Mouse (Mus musculus): ENCODE data around the gene Gtsf1l. TPM values are rescaled to one million over a fixed set of nuclear protein-coding genes. Genes with fewer than 3 reads are reported as not detected.
A peak's percentile ranks its signal among the peaks of the same experiment; 100 is the strongest.

Gene Gtsf1l
- polyA plus RNA-seq, 1 experiment from 2014 or later: not detected

- H3K27ac ChIP-seq: no peak overlapping the region
- no peak overlapping the region for H3K9ac ChIP-seq (ENCODE audit: low read depth, low read length)
- 86% methylated on average over 3 of the region's 3 CpGs for WGBS
Measured at GRCm38 (mm10) chr2:163121353-163121660, 33.7 kb upstream of the Gtsf1l start.

DNA sequence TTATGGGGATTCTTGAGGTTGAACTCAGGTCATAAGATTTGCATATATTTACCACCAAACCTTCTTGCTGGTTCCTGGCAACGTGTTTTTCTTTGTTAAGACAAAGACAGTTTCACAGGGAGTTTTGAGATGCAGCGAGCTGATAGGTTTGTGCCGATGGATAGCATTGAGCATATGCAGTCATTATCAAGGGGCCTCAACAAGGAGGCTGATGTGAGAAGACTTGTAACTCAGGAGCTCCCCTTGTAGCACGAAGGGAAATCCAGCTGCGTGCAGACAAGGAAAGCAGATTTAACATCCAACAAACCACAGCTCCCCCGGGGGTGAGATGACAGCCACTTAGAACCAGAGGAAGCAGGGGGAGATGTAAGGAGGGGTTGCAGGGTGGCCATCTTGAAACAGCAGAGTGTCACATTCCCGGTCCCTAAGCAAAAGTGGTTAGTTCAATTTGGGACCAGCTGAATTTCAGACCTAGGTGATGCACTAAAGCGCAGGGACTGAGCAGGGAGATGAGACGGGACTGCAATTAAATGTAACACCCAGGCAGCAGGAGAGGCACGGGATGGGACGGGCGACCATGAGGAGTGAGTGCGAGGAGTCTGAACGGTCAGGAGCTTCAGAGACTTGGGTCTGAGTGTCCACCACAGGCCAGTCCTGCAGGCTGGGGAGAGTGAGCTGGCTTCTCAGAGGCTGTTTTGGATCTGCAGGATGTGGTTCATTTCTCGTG is 33.1 kb upstream of the Gtsf1l start:
- H3K4me2 ChIP-seq (ENCODE audit: low read length): no peak overlapping the region
- H3K36me3 ChIP-seq (ENCODE audit: insufficient read depth, low read length): no peaks in the 10 kb centered on the region
- no peaks in the 10 kb centered on the region for H3K9me3 ChIP-seq (replicated peaks; ENCODE audit: low read length)
- DNase-seq (ENCODE audit: low spot score) (no peak), ATAC-seq (replicated peaks; ENCODE audit: low FRiP score, low read depth) (no peak)
- 65% methylated on average over 15 of the region's 15 CpGs for WGBS
- no peak overlapping the region for H3K27ac ChIP-seq
- H3K9ac ChIP-seq (ENCODE audit: low read depth, low read length): no peak overlapping the region
- TF ChIP-seq CTCF (IDR thresholded peaks at IDR 0.05; ENCODE audit: low read depth): no peak
- 0 out of 2 replicates have a peak, but pooled peaks cover 5% of the 10 kb centered on the region for H3K4me1 ChIP-seq (replicated peaks; ENCODE audit: insufficient read depth, low read length)
- no peak overlapping the region for H3K4me3 ChIP-seq (replicated peaks; ENCODE audit: low read depth, low read length)
- no peaks in the 10 kb centered on the region for H3K27me3 ChIP-seq (ENCODE audit: insufficient read depth, low read length)

More at GRCm38 (mm10) chr2:163121353-163121660, 33.7 kb upstream of the Gtsf1l start:
- Histone ChIP-seq H3K9me3 (replicated peaks; ENCODE audit: low read length) (no peaks in the 10 kb centered on the region), H3K4me2 (ENCODE audit: low read length) (no peak overlapping the region), H3K4me3 (replicated peaks; ENCODE audit: low read depth, low read length) (no peak overlapping the region), H3K27me3 (ENCODE audit: insufficient read depth, low read length) (no peaks in the 10 kb centered on the region), H3K4me1 (replicated peaks; ENCODE audit: insufficient read depth, low read length) (0 out of 2 replicates have a peak, but pooled peaks cover 5% of the 10 kb centered on the region), H3K36me3 (ENCODE audit: insufficient read depth, low read length) (no peaks in the 10 kb centered on the region)
- ATAC-seq (replicated peaks; ENCODE audit: low FRiP score, low read depth): no peak
- no peak for TF ChIP-seq CTCF (IDR thresholded peaks at IDR 0.05; ENCODE audit: low read depth)
- no peak for DNase-seq (ENCODE audit: low spot score)

GRCm38 (mm10) chr2:163111413-163112201 is 24.0 kb upstream of the Gtsf1l start:
- no peak overlapping the region for H3K4me3 ChIP-seq (replicated peaks; ENCODE audit: low read depth, low read length)
- H3K9me3 ChIP-seq (replicated peaks; ENCODE audit: low read length): no peaks in the 10 kb centered on the region
- no peak overlapping the region for H3K4me2 ChIP-seq (ENCODE audit: low read length)
- 65% methylated on average over 16 of the region's 16 CpGs for WGBS
- no peaks in the 10 kb centered on the region for H3K4me1 ChIP-seq (replicated peaks; ENCODE audit: insufficient read depth, low read length)
- no peaks in the 10 kb centered on the region for H3K36me3 ChIP-seq (ENCODE audit: insufficient read depth, low read length)
- H3K9ac ChIP-seq (ENCODE audit: low read depth, low read length): no peak overlapping the region
- no peaks in the 10 kb centered on the region for H3K27me3 ChIP-seq (ENCODE audit: insufficient read depth, low read length)
- ATAC-seq (replicated peaks; ENCODE audit: low FRiP score, low read depth) (no peak), DNase-seq (ENCODE audit: low spot score) (no peak)
- no peak for TF ChIP-seq CTCF (IDR thresholded peaks at IDR 0.05; ENCODE audit: low read depth)
- no peak overlapping the region for H3K27ac ChIP-seq

DNA sequence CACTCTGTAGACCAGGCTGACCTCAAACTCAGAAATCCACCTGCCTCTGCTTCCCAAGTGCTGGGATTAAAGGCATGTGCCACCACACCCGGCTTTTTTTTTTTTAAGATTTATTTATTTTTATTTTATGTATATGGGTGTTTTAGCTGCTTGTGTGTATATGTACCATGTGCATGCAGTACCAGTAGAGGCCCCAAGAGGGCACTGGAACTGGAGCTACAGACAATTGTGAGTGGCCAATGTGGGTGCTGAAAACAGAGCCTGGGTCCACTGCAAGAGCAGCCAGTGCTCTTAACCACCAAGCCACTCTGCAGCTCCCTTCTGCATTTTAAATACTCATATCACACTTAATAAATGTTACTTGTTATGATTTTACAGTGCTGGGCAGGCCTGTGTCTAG is 23.1 kb upstream of the Gtsf1l start:
- Histone ChIP-seq H3K36me3 (ENCODE audit: insufficient read depth, low read length) (no peaks in the 10 kb centered on the region), H3K27ac (no peak overlapping the region), H3K9ac (ENCODE audit: low read depth, low read length) (no peak overlapping the region), H3K27me3 (ENCODE audit: insufficient read depth, low read length) (no peaks in the 10 kb centered on the region), H3K9me3 (replicated peaks; ENCODE audit: low read length) (no peaks in the 10 kb centered on the region), H3K4me3 (replicated peaks; ENCODE audit: low read depth, low read length) (no peak overlapping the region), H3K4me2 (ENCODE audit: low read length) (no peak overlapping the region), H3K4me1 (replicated peaks; ENCODE audit: insufficient read depth, low read length) (no peaks in the 10 kb centered on the region)
- no peak for ATAC-seq (replicated peaks; ENCODE audit: low FRiP score, low read depth)
- WGBS: 100% methylated on average over 1 of the region's 1 CpGs
- no peak for DNase-seq (ENCODE audit: low spot score)
- TF ChIP-seq CTCF (IDR thresholded peaks at IDR 0.05; ENCODE audit: low read depth): 0 out of 2 replicates have a peak, but pooled peaks have one; percentile 14

- Histone ChIP-seq H3K4me3 (replicated peaks; ENCODE audit: low read depth, low read length) (no peak overlapping the region), H3K27me3 (ENCODE audit: insufficient read depth, low read length) (no peaks in the 10 kb centered on the region), H3K9ac (ENCODE audit: low read depth, low read length) (no peak overlapping the region), H3K27ac (no peak overlapping the region), H3K4me2 (ENCODE audit: low read length) (no peak overlapping the region), H3K9me3 (replicated peaks; ENCODE audit: low read length) (no peaks in the 10 kb centered on the region), H3K4me1 (replicated peaks; ENCODE audit: insufficient read depth, low read length) (no peaks in the 10 kb centered on the region), H3K36me3 (ENCODE audit: insufficient read depth, low read length) (no peaks in the 10 kb centered on the region)
- ATAC-seq (replicated peaks; ENCODE audit: low FRiP score, low read depth) (no peak), DNase-seq (ENCODE audit: low spot score) (no peak)
- 84% methylated on average over 9 of the region's 9 CpGs for WGBS
- TF ChIP-seq CTCF (IDR thresholded peaks at IDR 0.05; ENCODE audit: low read depth): no peak
Measured at GRCm38 (mm10) chr2:163108385-163108784, 20.7 kb upstream of the Gtsf1l start.

GRCm38 (mm10) chr2:163104086-163104770 is 16.6 kb upstream of the Gtsf1l start:
- H3K4me3 ChIP-seq (replicated peaks; ENCODE audit: low read depth, low read length): no peak overlapping the region
- 85% methylated on average over 13 of the region's 13 CpGs for WGBS
- H3K9ac ChIP-seq (ENCODE audit: low read depth, low read length): no peak overlapping the region

More at GRCm38 (mm10) chr2:163104086-163104770, 16.6 kb upstream of the Gtsf1l start:
- Histone ChIP-seq H3K27me3 (ENCODE audit: insufficient read depth, low read length) (no peaks in the 10 kb centered on the region), H3K36me3 (ENCODE audit: insufficient read depth, low read length) (no peaks in the 10 kb centered on the region), H3K4me2 (ENCODE audit: low read length) (no peak overlapping the region), H3K4me1 (replicated peaks; ENCODE audit: insufficient read depth, low read length) (no peaks in the 10 kb centered on the region), H3K9me3 (replicated peaks; ENCODE audit: low read length) (no peaks in the 10 kb centered on the region), H3K27ac (no peak overlapping the region)
- no peak for TF ChIP-seq CTCF (IDR thresholded peaks at IDR 0.05; ENCODE audit: low read depth)
- no peak for DNase-seq (ENCODE audit: low spot score)
- ATAC-seq (replicated peaks; ENCODE audit: low FRiP score, low read depth): no peak
